26 mouse cellular contexts compared by ENCODE assay signal in the genomic region with DNA sequence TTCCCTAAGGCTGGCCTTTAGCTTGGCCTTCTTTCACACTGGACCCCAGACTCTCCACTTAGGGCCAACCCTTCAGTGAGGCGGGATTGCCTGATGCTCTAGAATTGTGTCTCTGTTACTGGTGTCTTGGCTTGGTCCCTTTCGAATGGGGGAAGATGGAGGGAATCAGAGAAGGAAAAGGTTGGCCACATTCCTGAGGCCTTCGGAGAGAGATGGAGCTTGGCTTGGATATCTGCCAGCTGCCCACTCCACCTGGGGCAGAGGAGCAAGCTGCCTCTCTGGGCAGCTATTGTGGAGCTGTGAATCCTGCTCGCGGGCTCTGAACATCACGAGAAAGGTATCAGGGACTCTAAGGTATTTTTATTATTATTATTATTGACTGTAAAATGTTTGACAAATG. TPM values are rescaled to one million over a fixed set of nuclear protein-coding genes. Genes with fewer than 3 reads are reported as not detected.
A peak's percentile ranks its signal among the peaks of the same experiment; 100 is the strongest.
DNase-seq lines count a peak whose midpoint lies in the region; ATAC-seq and TF ChIP-seq lines count a peak whose summit lies in the region.
"Had no signal": no experiment of that assay in that cellular context is flagged by ENCODE, and none has a peak within 500 bp of the region (broad histone marks: within the 10 kb centered on the region; RNA-seq: fewer than 3 reads in every experiment).

No protein-coding gene starts in this region.

- ATAC-seq in hindbrain, postnatal 0 days, result no peak
- no peak for ATAC-seq in intestine, embryonic 16.5 days
- no peak for ATAC-seq in erythroblast, adult 5-6 weeks (replicated peaks; ENCODE audit: low FRiP score, poor library complexity, severe bottlenecking)
- ATAC-seq: CD4-positive, CD25-positive, alpha-beta regulatory T cell, adult 4 months; forebrain, embryonic 15.5 days; intestine, embryonic 15.5 days had no signal

- no peaks in the 10 kb centered on the region for H3K36me3 ChIP-seq in hindbrain, postnatal 0 days (ENCODE audit: insufficient read depth, low read length)
- H3K36me3 ChIP-seq in hindbrain, embryonic 10.5 days, result no peaks in the 10 kb centered on the region
- no peaks in the 10 kb centered on the region for H3K36me3 ChIP-seq in embryonic facial prominence, embryonic 10.5 days (replicated peaks)
- H3K36me3 ChIP-seq in limb, embryonic 10.5 days, result no peaks in the 10 kb centered on the region
- no peaks in the 10 kb centered on the region for H3K36me3 ChIP-seq in intestine, embryonic 16.5 days (ENCODE audit: control insufficient read depth, insufficient read depth, low read length)
- H3K36me3 ChIP-seq: embryonic facial prominence, embryonic 12.5 days; embryonic facial prominence, embryonic 15.5 days; forebrain, embryonic 12.5 days; forebrain, embryonic 15.5 days; heart, embryonic 10.5 days; heart, embryonic 13.5 days; hindbrain, embryonic 12.5 days; hindbrain, embryonic 15.5 days; intestine, embryonic 15.5 days had no signal

- H3K9ac ChIP-seq in hindbrain, postnatal 0 days (replicated peaks; ENCODE audit: low read length), result no peak overlapping the region
- H3K9ac ChIP-seq in intestine, embryonic 16.5 days (ENCODE audit: low read depth, low read length), result no peak overlapping the region
- H3K9ac ChIP-seq: embryonic facial prominence, embryonic 12.5 days; embryonic facial prominence, embryonic 15.5 days; forebrain, embryonic 12.5 days; forebrain, embryonic 15.5 days; heart, embryonic 13.5 days; hindbrain, embryonic 12.5 days; hindbrain, embryonic 15.5 days; intestine, embryonic 15.5 days had no signal

- no peak for TF ChIP-seq CTCF in hindbrain, postnatal 0 days (IDR thresholded peaks at IDR 0.05; ENCODE audit: low read depth)

- no peak overlapping the region for H3K4me2 ChIP-seq in hindbrain, postnatal 0 days (ENCODE audit: low read depth, low read length)
- no peak overlapping the region for H3K4me2 ChIP-seq in intestine, embryonic 16.5 days (ENCODE audit: low read depth, low read length)
- H3K4me2 ChIP-seq: embryonic facial prominence, embryonic 12.5 days; embryonic facial prominence, embryonic 15.5 days; forebrain, embryonic 12.5 days; forebrain, embryonic 15.5 days; heart, embryonic 13.5 days; hindbrain, embryonic 12.5 days; hindbrain, embryonic 15.5 days; intestine, embryonic 15.5 days had no signal

- H3K27me3 ChIP-seq in hindbrain, postnatal 0 days (ENCODE audit: insufficient read depth, low read length), result no peaks in the 10 kb centered on the region
- no peaks in the 10 kb centered on the region for H3K27me3 ChIP-seq in hindbrain, embryonic 10.5 days (ENCODE audit: insufficient read depth, poor library complexity, severe bottlenecking)
- H3K27me3 ChIP-seq in embryonic facial prominence, embryonic 10.5 days (replicated peaks; ENCODE audit: low read depth, poor library complexity, severe bottlenecking), result no peaks in the 10 kb centered on the region
- no peaks in the 10 kb centered on the region for H3K27me3 ChIP-seq in limb, embryonic 10.5 days (ENCODE audit: low read depth, poor library complexity, severe bottlenecking)
- H3K27me3 ChIP-seq in intestine, embryonic 16.5 days (replicated peaks; ENCODE audit: control insufficient read depth, insufficient read depth, low read length), result no peaks in the 10 kb centered on the region
- H3K27me3 ChIP-seq: embryonic facial prominence, embryonic 12.5 days; embryonic facial prominence, embryonic 15.5 days; forebrain, embryonic 15.5 days; heart, embryonic 13.5 days; hindbrain, embryonic 12.5 days; hindbrain, embryonic 15.5 days; intestine, embryonic 15.5 days had no signal

- H3K4me3 ChIP-seq in hindbrain, postnatal 0 days (ENCODE audit: low read length), result no peak overlapping the region
- H3K4me3 ChIP-seq in hindbrain, embryonic 10.5 days, result no peak overlapping the region
- H3K4me3 ChIP-seq in embryonic facial prominence, embryonic 10.5 days, result no peak overlapping the region
- H3K4me3 ChIP-seq in limb, embryonic 10.5 days, result peak overlapping the region; percentile 34; the same call in 1 of the 2 replicates
- no peak overlapping the region for H3K4me3 ChIP-seq in intestine, embryonic 16.5 days (ENCODE audit: low read length)
- H3K4me3 ChIP-seq: embryonic facial prominence, embryonic 12.5 days; embryonic facial prominence, embryonic 15.5 days; erythroblast, embryonic 14.5 days; forebrain, embryonic 12.5 days; forebrain, embryonic 15.5 days; heart, adult 2 months; heart, embryonic 10.5 days; heart, embryonic 13.5 days; hindbrain, embryonic 12.5 days; hindbrain, embryonic 15.5 days; intestine, embryonic 15.5 days had no signal

- peak; percentile 22 for DNase-seq in hindbrain, postnatal 0 days (ENCODE audit: low spot score)
- DNase-seq in hindbrain, embryonic 10.5 days (ENCODE audit: low spot score), result no peak
- no peak for DNase-seq in embryonic facial prominence, embryonic 10.5 days (ENCODE audit: low spot score)
- DNase-seq in limb, embryonic 10.5 days (ENCODE audit: low spot score), result no peak
- DNase-seq: adrenal gland, adult 2 months; adrenal gland, postnatal 14 days; cerebellum, adult 11-12 months; cerebellum, adult 9-10 months; cerebellum, postnatal 36 days; gastrocnemius, postnatal 25 days; heart, adult 2 months; heart, postnatal 14 days; heart, postnatal 4 days had no signal

- no peak overlapping the region for H3K27ac ChIP-seq in hindbrain, postnatal 0 days
- no peak overlapping the region for H3K27ac ChIP-seq in hindbrain, embryonic 10.5 days
- H3K27ac ChIP-seq in embryonic facial prominence, embryonic 10.5 days (replicated peaks), result peak overlapping the region; percentile 27; the same call in 1 of the 2 replicates
- H3K27ac ChIP-seq in limb, embryonic 10.5 days, result peak overlapping the region; percentile 87
- H3K27ac ChIP-seq in intestine, embryonic 16.5 days (ENCODE audit: low read length), result no peak overlapping the region
- H3K27ac ChIP-seq: embryonic facial prominence, embryonic 15.5 days; forebrain, embryonic 12.5 days; forebrain, embryonic 15.5 days; heart, adult 2 months; heart, embryonic 10.5 days; heart, embryonic 13.5 days; hindbrain, embryonic 12.5 days; hindbrain, embryonic 15.5 days; intestine, embryonic 15.5 days had no signal

- H3K9me3 ChIP-seq in hindbrain, postnatal 0 days (ENCODE audit: low read length), result no peaks in the 10 kb centered on the region
- no peaks in the 10 kb centered on the region for H3K9me3 ChIP-seq in hindbrain, embryonic 10.5 days
- H3K9me3 ChIP-seq in embryonic facial prominence, embryonic 10.5 days, result no peaks in the 10 kb centered on the region
- H3K9me3 ChIP-seq in limb, embryonic 10.5 days (replicated peaks), result no peaks in the 10 kb centered on the region
- H3K9me3 ChIP-seq in intestine, embryonic 16.5 days (ENCODE audit: control insufficient read depth, low read length), result no peaks in the 10 kb centered on the region
- H3K9me3 ChIP-seq: embryonic facial prominence, embryonic 12.5 days; embryonic facial prominence, embryonic 15.5 days; forebrain, embryonic 12.5 days; forebrain, embryonic 15.5 days; heart, embryonic 10.5 days; heart, embryonic 13.5 days; hindbrain, embryonic 12.5 days; hindbrain, embryonic 15.5 days; intestine, embryonic 15.5 days had no signal

- H3K4me1 ChIP-seq in hindbrain, postnatal 0 days (ENCODE audit: insufficient read depth, low read length), result no peaks in the 10 kb centered on the region
- peaks cover 13% of the 10 kb centered on the region for H3K4me1 ChIP-seq in hindbrain, embryonic 10.5 days (replicated peaks)
- peaks cover 22% of the 10 kb centered on the region for H3K4me1 ChIP-seq in embryonic facial prominence, embryonic 10.5 days
- H3K4me1 ChIP-seq in limb, embryonic 10.5 days, result peaks cover 40% of the 10 kb centered on the region
- no peaks in the 10 kb centered on the region for H3K4me1 ChIP-seq in intestine, embryonic 16.5 days (ENCODE audit: control insufficient read depth, insufficient read depth, low read length)

- WGBS in hindbrain, postnatal 0 days, result 65% methylated on average over 6 of the region's 6 CpGs
- WGBS in hindbrain, embryonic 10.5 days, result 93% methylated on average over 6 of the region's 6 CpGs
- 89% methylated on average over 6 of the region's 6 CpGs for WGBS in embryonic facial prominence, embryonic 10.5 days
- 88% methylated on average over 6 of the region's 6 CpGs for WGBS in limb, embryonic 10.5 days
- 74% methylated on average over 6 of the region's 6 CpGs for WGBS in intestine, embryonic 16.5 days

RNA-seq across cellular contexts. Expression of a gene that starts 22.2 kb away (rescaled TPM):
- 11.5 and 15.7 TPM in 2 replicates for total RNA-seq in hindbrain, postnatal 0 days (2014; rRNA removed)
- polyA plus RNA-seq in hindbrain, postnatal 0 days (2015; fragmentation: Nextera tagmentation; extraction: Ambion mirVana), result 19.7 and 20.6 TPM in 2 replicates
- 66.1 and 92.1 TPM in 2 replicates for polyA plus RNA-seq in hindbrain, embryonic 10.5 days (2016; fragmentation: Nextera tagmentation; extraction: Ambion mirVana)
- polyA plus RNA-seq in embryonic facial prominence, embryonic 10.5 days (2016; fragmentation: Nextera tagmentation; extraction: Ambion mirVana), result 130 and 134 TPM in 2 replicates
- 158 and 194 TPM in 2 replicates for polyA plus RNA-seq in limb, embryonic 10.5 days (2016; fragmentation: Nextera tagmentation; extraction: Ambion mirVana)
- polyA plus RNA-seq in intestine, embryonic 16.5 days (2015; fragmentation: Nextera tagmentation; extraction: Ambion mirVana), result 45.8 and 55.9 TPM in 2 replicates
- total RNA-seq in erythroblast, adult 5-6 weeks (2015; ENCODE audit: low replicate concordance), result 18.8 and 62.1 TPM in 2 replicates
- 50.2 and 65.5 TPM in 2 replicates for total RNA-seq in erythroblast, adult 5-6 weeks (2017; ENCODE audit: low replicate concordance)

RNA-seq across cellular contexts. Expression of a gene that starts 53.5 kb away (rescaled TPM):
- 34.9 and 35.8 TPM in 2 replicates for total RNA-seq in hindbrain, postnatal 0 days (2014; rRNA removed)
- 25.6 and 26.1 TPM in 2 replicates for polyA plus RNA-seq in hindbrain, postnatal 0 days (2015; fragmentation: Nextera tagmentation; extraction: Ambion mirVana)
- 15.1 and 15.2 TPM in 2 replicates for polyA plus RNA-seq in hindbrain, embryonic 10.5 days (2016; fragmentation: Nextera tagmentation; extraction: Ambion mirVana)
- polyA plus RNA-seq in embryonic facial prominence, embryonic 10.5 days (2016; fragmentation: Nextera tagmentation; extraction: Ambion mirVana), result 15.5 and 17.4 TPM in 2 replicates
- 12.2 and 14.5 TPM in 2 replicates for polyA plus RNA-seq in limb, embryonic 10.5 days (2016; fragmentation: Nextera tagmentation; extraction: Ambion mirVana)
- 16.6 TPM in 2 replicates for polyA plus RNA-seq in intestine, embryonic 16.5 days (2015; fragmentation: Nextera tagmentation; extraction: Ambion mirVana)
- 4.8 and 10.6 TPM in 2 replicates for total RNA-seq in erythroblast, adult 5-6 weeks (2015; ENCODE audit: low replicate concordance)
- 7.7 and 8.8 TPM in 2 replicates for total RNA-seq in erythroblast, adult 5-6 weeks (2017; ENCODE audit: low replicate concordance)
- polyA plus RNA-seq: erythroblast, embryonic 14.5 days had no signal

Comparison
In these comparisons a context has a peak if more than half of its experiments do, and no peak if none do; other contexts are left out.
1. H3K27ac ChIP-seq: peak in embryonic facial prominence, embryonic 10.5 days (single experiment) and limb, embryonic 10.5 days (single experiment); none in hindbrain, postnatal 0 days (single experiment), hindbrain, embryonic 10.5 days (single experiment) and intestine, embryonic 16.5 days (single experiment).